Mouse (Mus musculus) olfactory bulb, adult 2 months (tissue): ENCODE measurements around the gene Sctr.

ENCODE experiments used
- CTCF ChIP-seq: fragments of 200-500 bp; IDR thresholded peaks from 2 replicates; pipeline ENCODE4 v1.5.1; 2012; ENCODE audit warnings: low read depth, mild to moderate bottlenecking, low read length, moderate library complexity; ENCODE audit not compliant: insufficient read depth
- POLR2A ChIP-seq: fragments of 200-500 bp; IDR thresholded peaks from 2 replicates; pipeline ENCODE4 v1.6.1; 2012; ENCODE audit warnings: mild to moderate bottlenecking, low read depth, low read length, moderate library complexity; ENCODE audit not compliant: insufficient read depth

DNA sequence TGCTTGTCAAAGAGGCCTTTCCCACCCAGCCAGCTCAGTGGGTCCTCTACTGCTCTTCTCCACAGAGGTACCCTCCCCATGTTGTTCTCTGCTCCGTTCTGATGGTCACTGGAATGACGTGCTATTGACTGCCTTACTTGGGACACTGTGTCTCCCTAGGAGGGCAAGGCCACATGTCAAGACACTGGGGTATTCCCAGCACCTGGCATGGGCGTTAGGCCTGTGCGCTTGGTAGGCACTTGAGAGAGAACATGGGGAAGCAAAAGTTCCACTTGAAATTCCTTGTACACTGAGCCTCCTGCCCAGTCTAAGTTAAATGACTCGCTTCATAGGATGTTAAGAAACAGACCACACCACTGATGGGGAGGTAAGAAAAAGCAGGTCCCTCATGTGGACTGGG, 62.4 kb downstream of the Sctr start:
- TF ChIP-seq CTCF (no peak), POLR2A (no peak)
